Mouse (Mus musculus) bone marrow macrophage, adult 2 months (primary cell): ENCODE results near the gene March1. TPM values are rescaled to one million over a fixed set of nuclear protein-coding genes. Genes with fewer than 3 reads are reported as not detected.
"Not testable (repeated sequence)": the region's sequence is repeated elsewhere in the genome, so short reads cannot be mapped to it uniquely, and the experiment has no call there.

ENCODE experiments used
- H3K27ac ChIP-seq: 2 replicates; pipeline ENCODE4 v1.5.1; 2012; ENCODE audit warnings: low read depth, low read length; ENCODE audit not compliant: insufficient read depth
- H3K4me1 ChIP-seq: 2 replicates; pipeline ENCODE4 v1.6.1; 2012; ENCODE audit warnings: low read length; ENCODE audit not compliant: control insufficient read depth, insufficient read depth
- H3K4me3 ChIP-seq: 2 replicates; pipeline ENCODE4 v1.5.1; 2012; ENCODE audit warnings: mild to moderate bottlenecking, low read length, moderate library complexity; ENCODE audit not compliant: insufficient read depth
- CTCF ChIP-seq: IDR thresholded peaks from 2 replicates; pipeline ENCODE4 v1.5.1; 2012; ENCODE audit warnings: low read depth, mild to moderate bottlenecking, low read length, moderate library complexity
- POLR2A ChIP-seq: IDR thresholded peaks from 2 replicates; pipeline ENCODE4 v1.6.1; 2012; ENCODE audit warnings: mild to moderate bottlenecking, low read depth, low read length, borderline replicate concordance
- polyA plus RNA-seq: library from polyadenylated mRNA; stranded (reverse); fragments of >200 nt; gene quantifications from 2 replicates; pipeline ENCODE4 v1.2.4, GENCODE M21; 2012; ENCODE audit not compliant: missing spikeins, insufficient read depth, insufficient read length

The March1 gene
- polyA plus RNA-seq, 1 experiment = 69.1 TPM

GRCm38 (mm10) chr8:66400050-66400449 lies 782.4 kb downstream of the March1 start:
- Histone ChIP-seq H3K27ac (no peak overlapping the region), H3K4me1 (peaks cover 8% of the 10 kb centered on the region), H3K4me3 (no peak overlapping the region)
- TF ChIP-seq CTCF (no peak), POLR2A (no peak)

- TF ChIP-seq POLR2A (no peak), CTCF (no peak)
- Histone ChIP-seq H3K27ac (0 out of 2 replicates have a peak overlapping the region, but pooled peaks have one; percentile 19), H3K4me3 (no peak overlapping the region), H3K4me1 (peaks cover 21% of the 10 kb centered on the region)
Observed at GRCm38 (mm10) chr8:66404711-66405414, 787.2 kb downstream of the March1 start.

- H3K4me1 ChIP-seq = peaks cover 18% of the 10 kb centered on the region
- H3K27ac ChIP-seq = peak overlapping the region; percentile 73
- not testable (repeated sequence) for H3K4me3 ChIP-seq
Observed at GRCm38 (mm10) chr8:66405796-66406195, 788.1 kb downstream of the March1 start.

GRCm38 (mm10) chr8:66406596-66407361 lies 789.1 kb downstream of the March1 start:
- peaks cover 18% of the 10 kb centered on the region for H3K4me1 ChIP-seq
- H3K27ac ChIP-seq = no peak overlapping the region
- TF ChIP-seq CTCF (no peak), POLR2A (no peak)
- H3K4me3 ChIP-seq = no peak overlapping the region

GRCm38 (mm10) chr8:66410080-66410615 lies 792.4 kb downstream of the March1 start:
- TF ChIP-seq CTCF (no peak), POLR2A (no peak)

GRCm38 (mm10) chr8:66413101-66413500 lies 795.4 kb downstream of the March1 start:
- no peak overlapping the region for H3K27ac ChIP-seq
- H3K4me1 ChIP-seq = peaks cover 3% of the 10 kb centered on the region; the same call in 1 of the 2 replicates
- no peak overlapping the region for H3K4me3 ChIP-seq
- TF ChIP-seq POLR2A (no peak), CTCF (no peak)

More at GRCm38 (mm10) chr8:66410080-66410615, 792.4 kb downstream of the March1 start:
- H3K27ac ChIP-seq = no peak overlapping the region
- H3K4me3 ChIP-seq = no peak overlapping the region
- H3K4me1 ChIP-seq = peaks cover 15% of the 10 kb centered on the region

GRCm38 (mm10) chr8:66415234-66415633 lies 797.5 kb downstream of the March1 start:
- no peak for TF ChIP-seq POLR2A
- no peak for TF ChIP-seq CTCF
- H3K4me3 ChIP-seq = no peak overlapping the region
- H3K27ac ChIP-seq = no peak overlapping the region
- peaks cover 3% of the 10 kb centered on the region; the same call in 1 of the 2 replicates for H3K4me1 ChIP-seq

- not testable (repeated sequence) for H3K4me3 ChIP-seq, H3K4me1 ChIP-seq, H3K27ac ChIP-seq
Observed at GRCm38 (mm10) chr8:66417591-66417990, 799.9 kb downstream of the March1 start.

- Histone ChIP-seq H3K4me1 (peaks cover 4% of the 10 kb centered on the region), H3K27ac (no peak overlapping the region), H3K4me3 (no peak overlapping the region)
- TF ChIP-seq POLR2A (no peak), CTCF (no peak)
Observed at GRCm38 (mm10) chr8:66430639-66431038, 812.9 kb downstream of the March1 start.

- Histone ChIP-seq H3K4me3 (no peak overlapping the region), H3K4me1 (peaks cover 19% of the 10 kb centered on the region), H3K27ac (no peak overlapping the region)
- no peak for TF ChIP-seq CTCF
- TF ChIP-seq POLR2A = no peak
Observed at GRCm38 (mm10) chr8:66433577-66433976, 815.9 kb downstream of the March1 start.
